Mouse (Mus musculus) cerebellum, postnatal 4 days (tissue): ENCODE results near the gene Ppp4r3a.

Experiments
- DNase-seq, 2 experiments: peaks; one replicate each; pipeline ENCODE4 v3.0.0; 2022; ENCODE audit warnings: low spot score in 2 of 2, mixed read lengths in 1 of 2

Ppp4r3a gene

DNA sequence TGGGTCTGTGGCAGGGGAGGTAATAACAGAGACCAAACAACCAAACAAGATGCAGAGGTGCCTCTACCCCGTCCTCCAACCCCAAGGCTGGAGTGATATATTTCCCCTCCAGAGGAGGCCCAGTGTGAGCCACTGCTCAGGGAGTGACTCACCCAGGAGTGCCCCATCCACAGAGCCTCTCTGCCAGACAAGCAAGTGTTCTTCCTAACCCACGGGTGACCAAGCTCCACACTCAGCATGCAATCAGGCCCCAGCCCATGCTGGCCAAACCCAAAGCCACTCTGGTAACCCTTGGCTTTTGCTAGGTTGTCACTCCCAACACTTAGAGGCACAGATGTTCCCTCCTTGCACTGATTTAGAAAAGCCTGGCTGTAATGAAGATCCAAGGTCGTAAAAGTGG, 90.4 kb downstream of the Ppp4r3a start:
- DNase-seq: no peak

DNA sequence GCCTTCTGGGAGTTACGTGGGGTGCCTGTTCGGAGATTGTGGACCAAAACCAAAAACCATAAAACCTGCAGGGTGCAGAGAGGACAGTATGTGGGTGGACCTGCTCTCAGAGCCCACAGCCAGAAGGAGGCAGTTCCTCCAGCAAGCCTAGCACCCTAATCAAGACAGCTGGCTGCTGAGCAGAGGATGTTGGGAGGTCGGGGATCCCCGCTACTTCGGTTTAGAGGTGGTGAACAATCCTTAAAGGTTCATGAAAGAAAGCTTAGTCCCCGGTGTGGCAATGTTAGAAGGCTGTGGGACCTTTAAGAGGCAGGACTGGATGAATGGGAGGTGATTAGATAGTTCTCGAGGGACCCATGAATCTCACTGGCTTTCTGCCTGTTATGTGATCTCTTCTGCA, 91.0 kb downstream of the Ppp4r3a start:
- DNase-seq: no peak

DNA sequence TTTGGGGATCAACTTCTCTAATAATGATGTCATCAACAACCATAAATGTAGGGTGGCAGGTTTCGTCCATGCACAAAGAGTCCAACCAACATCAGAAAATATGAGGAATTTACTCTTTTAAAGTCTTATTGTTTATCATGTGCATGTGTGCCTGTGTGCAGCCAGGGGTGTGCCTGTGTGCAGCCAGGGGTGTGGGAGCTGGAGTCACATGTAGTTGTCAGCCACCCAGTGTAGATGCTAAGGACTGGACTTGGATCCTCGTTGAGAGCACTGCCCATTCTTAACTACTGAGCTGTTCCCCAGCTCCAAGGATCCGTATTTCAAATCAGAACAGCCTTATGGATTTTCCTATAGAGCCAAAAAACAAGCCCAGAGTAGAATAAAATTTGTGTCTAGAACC, 92.4 kb downstream of the Ppp4r3a start:
- DNase-seq: no peak

DNA sequence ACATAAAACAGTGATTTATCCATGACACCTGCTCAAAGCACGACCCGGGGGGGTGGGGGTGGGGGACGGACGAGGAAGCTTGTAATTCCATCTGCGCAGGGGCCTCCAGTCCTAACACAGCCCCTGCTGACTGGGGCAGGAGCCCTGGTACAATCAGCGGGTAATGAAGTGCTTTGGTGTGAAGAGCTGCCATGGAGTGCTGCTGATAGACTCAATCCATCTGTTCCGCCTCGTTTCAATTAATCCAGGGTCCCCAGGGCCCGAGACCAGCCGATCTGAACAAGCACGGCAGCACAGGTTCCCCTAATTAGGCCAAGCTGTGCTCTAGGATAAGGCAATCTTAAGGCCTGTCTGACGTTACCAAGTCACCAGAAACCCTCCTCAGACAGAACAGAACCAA, 93.2 kb downstream of the Ppp4r3a start:
- DNase-seq: peak in 1 of 2 experiments; percentile 53

DNA sequence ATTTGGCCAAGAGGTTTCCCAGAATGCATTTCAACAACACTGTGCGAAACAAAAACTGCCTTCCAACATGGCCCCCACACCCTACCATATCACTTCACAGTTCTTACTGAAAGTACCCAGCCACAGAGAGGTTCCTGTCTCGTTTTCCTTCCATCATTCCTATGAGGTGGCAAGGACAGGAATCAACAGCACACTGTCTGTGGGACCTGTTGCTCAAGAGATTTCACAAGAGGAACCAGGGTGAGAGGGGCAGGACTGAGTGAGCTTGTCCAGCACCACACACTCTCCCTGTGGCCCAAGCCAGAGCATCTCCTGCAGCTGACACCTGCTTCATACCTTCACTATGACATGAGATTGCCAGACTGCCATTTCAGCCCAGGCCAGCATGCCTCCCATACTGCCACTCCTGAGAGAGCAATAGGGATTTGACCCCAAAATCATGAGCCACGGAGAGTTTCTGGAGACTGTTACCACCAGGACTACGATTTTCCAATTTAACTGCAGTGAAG, 93.7 kb downstream of the Ppp4r3a start:
- no peak for DNase-seq
